Mouse (Mus musculus) lung, embryonic 16.5 days (tissue): Measurements from ENCODE around the gene Kdm1b. TPM values are rescaled to one million over a fixed set of nuclear protein-coding genes. Genes with fewer than 3 reads are reported as not detected.

ENCODE experiments used
- ATAC-seq: fragments of 200-750 bp; cut with Nextera tagmentation; 2 replicates; pipeline ENCODE4 v1.8.0; 2017; ENCODE audit warnings: low read depth, mild to moderate bottlenecking, moderate library complexity
- H3K27ac ChIP-seq: fragments of 300-500 bp; sonication (generic); 2 replicates; pipeline ENCODE4 v1.5.1; 2014; ENCODE audit warnings: mild to moderate bottlenecking, control low read depth, low read length
- H3K27me3 ChIP-seq: fragments of 300-500 bp; sonication (generic); 2 replicates; pipeline ENCODE4 v1.6.1; 2014; ENCODE audit warnings: low read depth, low read length, mixed read lengths; ENCODE audit not compliant: control insufficient read depth, insufficient read depth
- H3K36me3 ChIP-seq: fragments of 300-500 bp; sonication (generic); 2 replicates; pipeline ENCODE4 v1.6.1; 2014; ENCODE audit warnings: low read length; ENCODE audit not compliant: control insufficient read depth, insufficient read depth
- H3K4me1 ChIP-seq: fragments of 300-500 bp; sonication (generic); replicated peaks from 2 replicates; pipeline ENCODE4 v1.6.1; 2014; ENCODE audit warnings: low read length, mixed read lengths; ENCODE audit not compliant: control insufficient read depth, insufficient read depth
- H3K4me2 ChIP-seq: fragments of 300-500 bp; sonication (generic); 2 replicates; pipeline ENCODE4 v1.6.1; 2014; ENCODE audit warnings: low read depth, low read length, control low read depth
- H3K4me3 ChIP-seq: fragments of 300-500 bp; sonication (generic); 2 replicates; pipeline ENCODE4 v1.5.1; 2014; ENCODE audit warnings: mild to moderate bottlenecking, low read length, control low read depth
- H3K9ac ChIP-seq: fragments of 300-500 bp; sonication (generic); 2 replicates; pipeline ENCODE4 v1.6.1; 2014; ENCODE audit warnings: low read length, control low read depth
- H3K9me3 ChIP-seq: fragments of 300-500 bp; sonication (generic); 2 replicates; pipeline ENCODE4 v1.6.1; 2016; ENCODE audit warnings: low read length; ENCODE audit not compliant: control insufficient read depth
- WGBS: fragments of 180-500 bp; shearing (Covaris S2); extraction: QIAGEN DNeasy Blood & Tissue Kit; methylation state at CpG from one replicate; pipeline ENCODE4 v1.1.7; 2014; 5-methylcytosine and 5-hydroxymethylcytosine counted together
- polyA plus RNA-seq: library from polyadenylated mRNA; unstranded; fragments of >200 nt; fragmentation: Nextera tagmentation; extraction: Ambion mirVana; gene quantifications from 2 replicates; pipeline ENCODE4 v1.2.1, GENCODE M21; 2015

Kdm1b gene
- polyA plus RNA-seq, 1 experiment from 2014 or later: 10.7 TPM

- Histone ChIP-seq H3K27me3 (no peaks in the 10 kb centered on the region), H3K36me3 (no peaks in the 10 kb centered on the region), H3K9ac (no peak overlapping the region), H3K4me3 (no peak overlapping the region), H3K27ac (no peak overlapping the region), H3K4me2 (no peak overlapping the region), H3K9me3 (no peaks in the 10 kb centered on the region), H3K4me1 (peaks cover 5% of the 10 kb centered on the region; the same call in 1 of the 2 replicates)
- WGBS: 35% methylated on average over 3 of the region's 3 CpGs
- peak; percentile 54; the same call in 1 of the 2 replicates for ATAC-seq
Measured at GRCm38 (mm10) chr13:47112924-47113323, 69.6 kb downstream of the Kdm1b start.

DNA sequence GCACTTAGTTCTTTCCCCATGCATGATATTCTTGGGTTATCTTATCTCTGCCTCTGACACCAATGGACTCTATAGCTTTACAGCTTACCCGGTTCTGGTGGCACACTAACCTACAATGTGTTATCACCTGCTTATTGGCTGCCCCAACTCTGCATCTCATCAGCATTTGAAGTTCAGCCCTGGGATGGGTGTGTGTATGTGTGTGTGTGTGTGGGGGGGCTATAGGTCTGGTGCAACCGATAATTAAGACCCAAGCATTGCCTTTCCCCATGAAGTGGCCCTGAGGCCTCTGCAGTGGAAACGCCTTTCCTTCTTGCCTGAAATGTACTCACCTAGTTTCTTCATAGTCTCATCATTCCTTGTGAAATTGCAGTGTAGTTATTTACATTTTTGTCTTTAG lies 72.7 kb downstream of the Kdm1b start:
- H3K9me3 ChIP-seq: no peaks in the 10 kb centered on the region
- no peaks in the 10 kb centered on the region for H3K36me3 ChIP-seq
- no peaks in the 10 kb centered on the region; the same call in 1 of the 2 replicates for H3K27me3 ChIP-seq
- H3K4me2 ChIP-seq: no peak overlapping the region
- WGBS: 77% methylated on average over 3 of the region's 3 CpGs
- no peak overlapping the region for H3K4me3 ChIP-seq
- no peak overlapping the region for H3K27ac ChIP-seq
- H3K9ac ChIP-seq: no peak overlapping the region
- ATAC-seq: no peak
- peaks cover 5% of the 10 kb centered on the region; the same call in 1 of the 2 replicates for H3K4me1 ChIP-seq

DNA sequence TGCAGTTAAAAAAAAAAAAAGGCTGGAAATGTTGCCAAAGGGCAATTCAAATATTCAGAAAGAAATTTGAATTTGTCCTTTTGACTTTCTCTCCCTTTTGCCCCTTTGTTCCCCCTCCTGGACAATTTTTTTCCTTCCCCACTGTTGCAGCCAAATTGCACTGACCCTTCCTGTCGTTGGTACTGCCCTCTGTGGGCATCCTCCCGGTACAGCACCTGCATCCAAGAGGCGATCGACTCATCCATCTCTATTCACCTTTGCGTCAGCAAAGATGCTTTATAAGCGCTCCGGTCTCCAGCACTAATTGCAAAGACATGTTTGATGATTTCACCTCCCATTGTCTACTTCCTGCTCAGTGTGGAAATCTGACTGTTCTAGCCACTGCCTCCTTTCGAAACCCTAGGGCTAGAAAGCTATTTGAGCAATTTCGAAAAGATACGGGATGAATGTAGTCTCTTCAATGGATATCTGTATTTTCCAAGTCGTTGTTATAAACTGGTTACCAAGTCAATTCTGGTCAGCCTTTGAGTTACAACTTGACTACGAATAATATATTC lies 78.1 kb downstream of the Kdm1b start:
- no peaks in the 10 kb centered on the region for H3K36me3 ChIP-seq
- H3K27me3 ChIP-seq: peaks cover 3% of the 10 kb centered on the region; the same call in 1 of the 2 replicates
- no peak overlapping the region for H3K4me2 ChIP-seq
- H3K4me1 ChIP-seq: peaks cover 13% of the 10 kb centered on the region; the same call in 1 of the 2 replicates
- 43% methylated on average over 12 of the region's 12 CpGs for WGBS
- no peak overlapping the region for H3K9ac ChIP-seq
- no peak overlapping the region for H3K4me3 ChIP-seq
- H3K9me3 ChIP-seq: no peaks in the 10 kb centered on the region
- no peak for ATAC-seq
- no peak overlapping the region for H3K27ac ChIP-seq

GRCm38 (mm10) chr13:47122537-47123430 lies 79.5 kb downstream of the Kdm1b start, which contains the start of gene Rnf144b:
Rnf144b (plus strand) TSS chr13:47122656.
- ATAC-seq: peak; percentile 74; the same call in 1 of the 2 replicates
- H3K4me2 ChIP-seq: peak within 1 kb of the TSS; percentile 92
- H3K4me3 ChIP-seq: peak within 1 kb of the TSS; percentile 61
- H3K36me3 ChIP-seq: no peaks in the 10 kb centered on the region
- H3K27me3 ChIP-seq: peaks cover 3% of the 10 kb centered on the region; the same call in 1 of the 2 replicates
- no peak within 1 kb of the TSS for H3K27ac ChIP-seq
- peaks cover 13% of the 10 kb centered on the region; the same call in 1 of the 2 replicates for H3K4me1 ChIP-seq
- peak within 1 kb of the TSS; percentile 62 for H3K9ac ChIP-seq
- no peaks in the 10 kb centered on the region for H3K9me3 ChIP-seq
- 1% methylated on average over 55 of the region's 55 CpGs for WGBS

- H3K4me2 ChIP-seq: no peak overlapping the region
- H3K36me3 ChIP-seq: no peaks in the 10 kb centered on the region
- no peaks in the 10 kb centered on the region for H3K9me3 ChIP-seq
- no peak overlapping the region for H3K4me3 ChIP-seq
- no peak overlapping the region for H3K9ac ChIP-seq
- 51% methylated on average over 3 of the region's 3 CpGs for WGBS
- no peak; the same call in 1 of the 2 replicates for ATAC-seq
- H3K27me3 ChIP-seq: peaks cover 3% of the 10 kb centered on the region; the same call in 1 of the 2 replicates
- peaks cover 13% of the 10 kb centered on the region; the same call in 1 of the 2 replicates for H3K4me1 ChIP-seq
- H3K27ac ChIP-seq: no peak overlapping the region
Measured at GRCm38 (mm10) chr13:47124449-47124848, 81.2 kb downstream of the Kdm1b start.

- H3K9ac ChIP-seq: no peak overlapping the region
- no peaks in the 10 kb centered on the region for H3K9me3 ChIP-seq
- no peak overlapping the region for H3K27ac ChIP-seq
- no peak overlapping the region for H3K4me3 ChIP-seq
- no peak for ATAC-seq
- WGBS: 77% methylated on average over 6 of the region's 6 CpGs
- no peak overlapping the region for H3K4me2 ChIP-seq
- peaks cover 3% of the 10 kb centered on the region; the same call in 1 of the 2 replicates for H3K27me3 ChIP-seq
- peaks cover 13% of the 10 kb centered on the region; the same call in 1 of the 2 replicates for H3K4me1 ChIP-seq
- no peaks in the 10 kb centered on the region for H3K36me3 ChIP-seq
Measured at GRCm38 (mm10) chr13:47124986-47125385, 81.7 kb downstream of the Kdm1b start.

DNA sequence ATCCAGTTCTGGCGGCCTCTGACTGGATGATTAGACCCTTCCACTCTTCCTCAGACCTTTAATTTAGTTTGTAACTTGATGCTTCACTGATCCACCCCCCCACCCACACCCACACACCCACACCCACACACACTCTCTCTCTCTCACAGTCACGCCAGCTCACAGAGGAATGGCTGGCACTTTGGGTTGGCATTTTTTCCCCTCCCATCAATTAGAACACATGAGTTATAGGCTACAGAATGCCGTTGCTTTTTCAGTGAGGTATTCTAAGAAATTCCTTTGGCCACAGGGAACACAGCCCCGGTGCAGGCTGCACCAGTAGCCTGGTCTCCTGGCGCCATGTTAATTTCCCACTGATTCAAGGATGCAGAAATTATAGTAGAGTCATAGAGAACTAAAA lies 82.3 kb downstream of the Kdm1b start:
- ATAC-seq: no peak

DNA sequence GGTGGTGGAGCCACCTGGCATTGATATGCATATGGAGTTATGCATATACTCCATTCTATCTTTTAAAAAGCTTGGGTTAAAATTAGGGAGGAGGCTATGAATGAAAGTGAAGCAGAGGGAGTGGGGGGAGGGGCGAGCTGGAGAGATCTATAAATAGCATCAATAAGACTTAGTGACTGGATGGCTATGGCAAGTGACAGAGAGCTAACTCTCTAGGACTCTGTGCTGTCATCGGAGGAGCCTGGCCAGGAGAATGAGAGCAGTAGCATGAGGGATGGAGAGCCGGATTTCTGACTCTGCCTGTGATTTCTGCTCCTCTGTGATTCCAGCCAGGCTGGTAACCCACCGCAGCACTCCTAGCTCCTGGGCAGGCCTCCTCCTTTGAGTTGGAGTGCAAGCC lies 85.8 kb downstream of the Kdm1b start:
- H3K27ac ChIP-seq: no peak overlapping the region
- no peaks in the 10 kb centered on the region for H3K36me3 ChIP-seq
- 50% methylated on average over 4 of the region's 4 CpGs for WGBS
- H3K9me3 ChIP-seq: no peaks in the 10 kb centered on the region
- H3K4me3 ChIP-seq: no peak overlapping the region
- ATAC-seq: no peak
- H3K4me1 ChIP-seq: no peaks in the 10 kb centered on the region
- no peaks in the 10 kb centered on the region for H3K27me3 ChIP-seq
- no peak overlapping the region for H3K4me2 ChIP-seq
- H3K9ac ChIP-seq: no peak overlapping the region

More for the DNA sequence above, 82.3 kb downstream of the Kdm1b start:
- peaks cover 13% of the 10 kb centered on the region; the same call in 1 of the 2 replicates for H3K4me1 ChIP-seq
- H3K4me2 ChIP-seq: no peak overlapping the region
- H3K9me3 ChIP-seq: no peaks in the 10 kb centered on the region
- H3K27me3 ChIP-seq: peaks cover 3% of the 10 kb centered on the region; the same call in 1 of the 2 replicates
- no peak overlapping the region for H3K4me3 ChIP-seq
- no peaks in the 10 kb centered on the region for H3K36me3 ChIP-seq
- no peak overlapping the region for H3K27ac ChIP-seq
- H3K9ac ChIP-seq: no peak overlapping the region
- 75% methylated on average over 5 of the region's 5 CpGs for WGBS

- H3K4me2 ChIP-seq: no peak overlapping the region
- no peak for ATAC-seq
- no peak overlapping the region for H3K9ac ChIP-seq
- no peak overlapping the region for H3K27ac ChIP-seq
- H3K4me1 ChIP-seq: no peaks in the 10 kb centered on the region
- H3K27me3 ChIP-seq: no peaks in the 10 kb centered on the region
- no peak overlapping the region for H3K4me3 ChIP-seq
- no peaks in the 10 kb centered on the region for H3K36me3 ChIP-seq
- no peaks in the 10 kb centered on the region for H3K9me3 ChIP-seq
- 76% methylated on average over 8 of the region's 8 CpGs for WGBS
Measured at GRCm38 (mm10) chr13:47133058-47133457, 89.8 kb downstream of the Kdm1b start.
